Mouse (Mus musculus) MN1 (cell line): ENCODE measurements at regions not wholly inside any gene's neighbourhood (a gene's known extent, or its start where the extent isn't known, plus 50 kb on each side); places are given as distances from the start of the nearest gene placed in this dataset.
A peak's percentile ranks its signal among the peaks of the same experiment; 100 is the strongest.
"Not testable (repeated sequence)": the region's sequence is repeated elsewhere in the genome, so short reads cannot be mapped to it uniquely, and the experiment has no call there.

ENCODE experiments used
- DNase-seq: peaks from one replicate; pipeline ENCODE4 v3.0.0-alpha.2; 2016; ENCODE audit warnings: low spot score

DNA sequence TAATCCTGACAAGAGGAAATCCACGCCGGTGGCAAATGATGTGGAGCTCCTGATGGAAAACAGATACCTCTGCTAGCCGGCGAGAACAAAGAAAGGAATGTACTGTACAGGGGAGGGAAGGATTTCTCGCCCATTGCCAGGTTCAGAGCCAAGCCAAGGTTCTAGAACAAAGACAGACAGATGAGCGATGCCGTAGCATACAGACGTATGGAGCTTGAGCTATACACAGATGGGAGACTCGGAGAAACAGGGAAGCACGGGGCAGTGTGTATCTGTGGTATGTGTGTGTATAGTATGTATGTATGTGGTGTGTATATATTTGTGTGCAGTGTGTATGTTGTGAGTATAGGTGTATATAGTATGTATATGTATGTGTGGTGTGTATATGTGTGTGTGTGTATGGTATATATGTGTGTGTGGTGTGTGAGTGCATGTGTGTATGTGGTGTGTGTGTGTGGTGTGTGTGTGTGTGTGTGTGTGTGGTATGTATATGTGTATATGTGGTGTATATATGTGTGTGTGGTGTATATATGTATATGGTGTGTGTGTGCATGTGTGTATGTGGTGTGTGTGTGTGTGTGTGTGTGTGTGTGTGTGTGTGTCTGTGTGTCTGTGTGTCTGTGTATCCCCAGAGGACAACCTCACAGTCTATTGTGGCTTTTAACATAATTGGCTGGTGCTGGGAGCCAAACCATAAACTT is 140.6 kb downstream of the Cand1 start:
- DNase-seq = no peak

DNA sequence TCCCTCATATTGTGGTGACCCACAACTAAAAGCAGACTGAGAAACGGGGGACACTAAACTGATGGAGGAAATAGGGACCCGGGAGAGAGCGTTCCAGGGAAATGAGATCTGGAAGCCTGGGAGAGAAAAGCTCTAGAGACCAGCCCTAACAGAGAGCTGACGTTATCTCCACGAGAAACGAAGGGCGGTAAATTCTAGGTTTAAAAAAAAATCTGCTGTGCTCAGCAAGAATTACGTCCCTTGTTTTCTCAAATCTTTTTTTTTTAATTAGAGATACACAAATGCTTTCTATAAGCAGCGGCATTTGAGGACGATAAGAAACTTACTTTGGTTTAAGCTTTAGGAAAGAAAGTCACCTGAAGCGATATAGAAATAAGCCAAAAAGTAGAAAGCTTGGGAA is 145.7 kb downstream of the Cand1 start:
- no peak for DNase-seq

DNA sequence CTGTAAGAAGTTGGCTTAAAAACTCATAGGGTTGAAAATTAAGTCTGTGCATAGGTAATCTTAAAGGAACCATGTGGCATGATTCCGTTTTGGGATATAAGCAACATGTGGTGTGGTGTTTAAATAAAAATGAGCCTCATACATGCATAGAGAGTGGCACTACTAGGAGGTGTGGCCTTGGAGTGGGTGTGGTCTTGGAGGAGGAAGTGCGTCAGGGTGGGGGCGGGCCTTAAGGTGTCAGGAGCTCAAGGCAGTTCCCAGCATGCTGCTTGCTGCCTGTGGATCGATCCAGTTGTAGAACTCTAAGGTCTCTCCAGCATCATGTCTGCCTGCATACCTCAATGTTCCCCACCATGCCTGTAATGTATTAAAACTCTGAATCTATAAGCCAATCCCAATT is 152.0 kb downstream of the Cand1 start:
- no peak for DNase-seq

DNA sequence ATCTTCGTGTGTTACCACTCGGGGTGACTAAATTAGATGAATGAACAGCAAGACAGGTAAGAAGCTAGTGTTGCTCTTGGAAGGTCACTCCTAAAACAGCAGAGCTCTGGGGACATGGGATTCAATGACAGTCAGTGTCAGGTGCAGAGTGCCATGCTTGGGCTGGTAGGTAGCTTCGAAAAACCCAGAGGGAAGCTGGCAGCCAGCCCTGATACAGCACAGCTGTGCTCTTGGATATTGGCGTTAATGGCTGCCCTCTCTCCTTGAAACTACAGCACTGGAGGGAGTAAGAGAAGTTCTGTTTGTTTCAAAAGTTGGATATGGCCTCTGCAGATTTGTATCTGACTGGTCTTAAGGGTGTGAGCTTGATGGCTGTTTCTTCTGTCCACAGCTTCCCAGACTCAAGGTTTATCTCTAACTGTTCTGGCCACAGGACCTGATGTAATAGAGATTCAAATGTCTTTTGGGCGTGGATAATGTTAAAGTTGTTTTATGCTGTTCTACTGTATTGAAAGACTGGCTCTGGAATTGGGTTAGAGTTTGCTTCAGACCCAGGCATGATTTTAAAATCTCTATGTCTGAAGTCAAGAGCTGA is 152.7 kb downstream of the Cand1 start:
- no peak for DNase-seq

DNA sequence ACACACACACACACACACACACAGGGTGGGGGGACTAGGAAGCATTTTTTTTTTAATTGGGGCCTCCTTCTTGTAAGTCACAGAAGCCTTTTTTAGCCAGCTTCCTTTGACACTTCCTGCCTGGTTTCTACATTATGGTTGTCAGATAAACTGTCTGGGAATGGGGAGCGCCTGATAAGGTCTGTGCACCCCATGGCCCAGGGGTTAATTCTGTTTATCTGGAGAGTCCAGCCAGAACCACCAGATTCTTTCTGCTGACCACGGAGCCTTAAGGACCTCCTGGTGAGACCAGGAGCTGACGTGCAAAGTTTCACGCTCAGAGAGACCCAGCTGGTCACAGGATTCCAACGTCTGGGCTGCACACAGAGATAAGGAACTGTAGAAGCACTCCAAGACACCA is 153.4 kb downstream of the Cand1 start:
- DNase-seq = no peak

DNA sequence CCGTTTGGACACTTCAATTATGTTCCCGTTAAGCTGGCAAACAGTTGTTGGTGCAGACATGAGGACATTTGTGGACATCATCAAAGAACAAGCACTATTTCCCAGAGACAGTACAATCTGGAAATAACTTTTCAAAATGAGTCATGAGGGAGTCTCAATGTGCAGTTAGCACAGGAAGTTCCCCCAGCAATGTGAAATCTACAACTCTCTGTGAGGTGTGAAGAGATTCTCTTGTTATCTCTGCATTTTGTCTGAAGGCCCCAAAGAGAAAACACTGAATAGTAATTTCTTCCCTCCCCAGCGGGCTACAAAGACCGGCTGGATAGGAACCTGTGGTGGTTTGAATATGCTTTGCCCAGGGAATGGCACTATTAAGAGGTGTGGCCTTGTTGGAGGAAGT is 156.4 kb downstream of the Cand1 start:
- no peak for DNase-seq

DNA sequence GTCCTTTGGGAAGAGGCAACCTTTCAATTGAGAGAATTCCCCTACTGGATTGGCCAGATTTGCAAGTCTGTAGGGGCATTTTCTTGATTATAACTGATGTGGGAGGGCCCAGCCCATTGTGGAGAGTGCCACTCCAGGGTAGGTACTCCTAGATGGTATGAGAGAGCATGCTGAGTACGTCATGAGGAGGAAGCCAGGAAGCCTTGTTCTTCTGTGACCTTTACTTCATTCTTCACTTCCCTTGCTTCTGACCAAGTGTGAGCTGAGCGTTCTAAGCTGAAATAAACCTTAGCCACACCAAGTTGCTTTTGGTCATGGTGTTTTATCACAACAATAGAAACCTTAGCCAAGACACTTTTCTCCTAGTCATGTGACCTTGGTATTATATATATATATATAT is 157.0 kb downstream of the Cand1 start:
- DNase-seq = no peak

DNA sequence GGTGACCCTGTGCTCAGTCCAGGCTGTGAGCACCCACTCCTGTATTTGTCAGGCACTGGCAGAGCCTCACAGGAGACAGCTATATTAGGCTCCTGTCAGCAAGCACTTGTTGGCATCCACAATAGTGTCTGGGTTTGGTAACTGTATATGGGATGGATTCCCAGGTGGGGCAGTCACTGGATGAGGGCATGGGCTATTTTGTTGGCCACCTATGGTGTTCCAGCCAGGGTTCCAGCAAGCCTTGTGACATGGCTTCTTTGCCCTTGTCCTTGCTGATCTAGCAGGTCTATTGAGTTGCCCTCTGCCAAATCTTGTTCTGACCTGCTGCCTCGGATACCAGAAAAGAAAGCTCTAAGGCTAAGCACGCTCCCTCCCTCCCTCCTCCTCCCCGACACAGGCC is 158.1 kb downstream of the Cand1 start:
- not testable (repeated sequence) for DNase-seq

DNA sequence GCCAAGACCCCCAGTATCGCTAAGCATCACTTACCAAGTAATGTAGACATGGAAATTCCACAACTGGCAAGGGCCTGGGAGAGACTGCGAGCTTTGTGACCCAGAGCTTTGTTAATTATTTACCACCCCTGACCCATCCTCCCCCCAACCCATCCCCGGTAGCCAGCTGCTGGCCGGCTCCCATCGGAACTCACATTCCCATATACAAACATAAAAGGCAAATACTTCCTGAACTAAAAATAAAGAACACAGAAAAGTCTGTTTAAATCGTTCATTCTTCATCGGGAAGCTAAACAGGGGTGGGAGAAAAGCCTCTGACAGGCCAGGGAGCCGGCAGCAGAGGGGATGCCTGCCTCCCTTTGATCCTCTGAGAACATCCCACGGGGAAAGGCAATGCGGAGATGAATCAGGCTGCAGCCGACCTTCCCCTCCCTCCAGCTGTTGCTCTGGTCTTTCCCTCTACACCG is 163.7 kb downstream of the Cand1 start:
- DNase-seq = no peak

- no peak for DNase-seq
Observed at GRCm38 (mm10) chr10:119074887-119075286, 165.0 kb downstream of the Cand1 start.

GRCm38 (mm10) chr10:119073991-119074390 is 165.9 kb downstream of the Cand1 start:
- no peak for DNase-seq

GRCm38 (mm10) chr10:119069410-119069809 is 170.4 kb downstream of the Cand1 start:
- no peak for DNase-seq

DNA sequence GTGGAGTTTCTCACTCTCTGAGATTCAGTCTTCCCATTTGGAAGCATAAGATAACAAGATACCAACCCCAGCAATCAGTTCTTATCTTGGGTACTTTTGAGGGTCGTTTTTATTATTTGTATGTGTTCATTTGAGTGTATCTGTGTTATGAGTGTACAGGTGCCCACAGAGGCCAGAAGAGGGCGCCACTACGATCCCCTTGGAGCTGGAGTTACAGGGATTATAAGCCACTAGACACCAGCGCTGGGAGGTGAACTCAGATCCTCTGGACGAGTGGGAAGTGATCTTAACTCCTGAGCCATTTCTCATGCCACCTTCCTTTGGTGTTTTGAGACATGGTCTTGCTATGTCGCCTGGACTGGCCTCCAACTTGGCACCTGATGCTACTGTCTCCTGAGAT is 172.0 kb downstream of the Cand1 start:
- no peak for DNase-seq

DNA sequence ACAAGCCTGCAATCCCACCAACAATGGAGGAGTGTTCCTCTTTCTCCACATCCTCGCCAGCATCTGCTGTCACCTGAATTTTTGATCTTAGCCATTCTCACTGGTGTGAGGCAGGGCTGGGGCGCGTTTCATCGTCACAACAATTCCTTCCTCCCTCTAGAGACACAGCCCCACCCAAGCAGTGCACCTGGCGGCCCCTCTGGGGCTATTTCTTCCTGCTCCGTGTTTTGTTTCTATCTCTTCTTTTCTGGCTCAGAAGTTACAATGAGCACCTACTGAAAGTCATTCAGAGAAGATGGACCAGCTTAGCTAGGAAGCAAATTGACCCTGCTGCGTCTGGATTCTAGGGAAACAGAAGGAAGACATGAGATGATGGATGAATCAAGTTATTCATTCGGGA is 172.5 kb downstream of the Cand1 start:
- no peak for DNase-seq

GRCm38 (mm10) chr10:119065974-119066373 is 173.9 kb downstream of the Cand1 start:
- DNase-seq = peak; percentile 67

- DNase-seq = peak; percentile 62
Observed at GRCm38 (mm10) chr10:119065133-119065817, 174.6 kb downstream of the Cand1 start.

DNA sequence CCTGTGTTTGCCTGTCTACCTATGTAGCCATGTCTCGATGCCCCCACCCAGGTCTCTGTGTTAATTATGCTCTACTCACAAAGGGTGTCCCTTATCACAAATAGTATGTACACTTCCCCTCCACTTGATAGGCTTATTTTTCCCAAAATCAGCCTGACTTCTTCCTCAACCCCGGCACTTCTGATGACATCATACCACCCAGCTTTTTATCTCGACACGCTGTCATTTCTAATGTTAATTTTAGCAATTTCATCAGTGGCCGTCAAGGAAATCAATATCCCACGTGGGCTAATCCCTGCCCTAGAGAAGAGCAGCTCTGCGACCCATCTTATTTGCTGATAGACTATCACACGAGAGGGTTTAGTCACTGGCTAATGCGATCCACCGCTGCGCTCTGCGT is 175.6 kb downstream of the Cand1 start:
- DNase-seq = no peak

GRCm38 (mm10) chr10:119063209-119063699 is 176.6 kb downstream of the Cand1 start:
- no peak for DNase-seq

DNA sequence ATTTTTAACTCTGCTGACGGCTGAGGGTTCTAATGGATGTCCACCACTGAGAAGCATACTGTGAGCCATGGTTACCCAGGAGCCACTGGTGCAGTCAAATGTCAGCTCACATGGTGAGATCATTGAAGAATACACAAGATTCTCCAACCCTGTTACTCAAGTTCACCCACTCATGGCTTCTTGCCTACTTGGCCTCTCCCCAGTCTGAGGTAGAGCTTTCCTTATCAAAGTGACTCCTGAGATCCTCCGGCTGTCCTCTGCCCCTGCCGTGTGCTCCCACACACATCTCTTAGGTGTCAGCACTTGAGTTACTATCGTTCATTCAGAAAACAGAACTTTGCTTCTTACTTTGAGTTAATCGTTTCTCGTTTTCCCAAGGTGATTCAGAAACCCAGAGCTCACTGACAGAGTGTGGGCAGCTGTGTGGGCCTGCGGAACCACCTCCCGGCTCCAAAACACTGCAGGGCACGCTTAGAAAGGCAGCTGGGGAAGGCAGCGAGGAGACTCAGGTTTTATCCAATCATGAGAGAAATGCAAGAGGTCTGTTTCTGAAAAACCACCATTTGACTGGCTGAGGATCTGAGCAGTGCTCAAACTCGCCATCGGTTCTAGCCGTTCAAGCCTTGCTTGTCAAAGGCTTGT is 177.8 kb downstream of the Cand1 start:
- DNase-seq = no peak

DNA sequence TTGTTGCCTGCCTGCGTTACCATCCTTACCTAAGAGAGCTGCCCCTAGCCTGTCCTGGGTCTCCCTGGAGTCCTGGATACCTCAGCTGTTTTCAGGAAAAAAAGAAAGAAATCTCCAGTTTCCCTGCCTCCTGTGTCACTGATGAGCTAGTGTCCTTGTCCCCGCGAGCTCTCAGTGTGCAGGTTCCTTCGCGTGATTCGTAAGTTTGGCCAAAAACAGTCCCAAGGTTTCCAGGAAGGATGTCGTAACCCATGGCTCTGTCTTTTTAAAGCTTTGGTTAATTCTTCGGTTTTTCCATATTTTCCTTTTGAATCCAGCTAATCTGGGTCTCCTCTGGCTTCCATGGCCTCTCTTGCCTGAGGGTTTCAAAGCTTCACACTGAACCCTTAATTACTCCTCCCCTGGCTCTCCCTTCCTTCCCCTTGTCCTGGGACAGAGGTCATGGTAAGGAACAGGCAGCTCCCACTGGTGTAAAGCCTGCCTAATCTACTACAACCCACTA is 178.5 kb downstream of the Cand1 start:
- DNase-seq = no peak

GRCm38 (mm10) chr10:119058493-119059020 is 181.3 kb downstream of the Cand1 start:
- DNase-seq = no peak

DNA sequence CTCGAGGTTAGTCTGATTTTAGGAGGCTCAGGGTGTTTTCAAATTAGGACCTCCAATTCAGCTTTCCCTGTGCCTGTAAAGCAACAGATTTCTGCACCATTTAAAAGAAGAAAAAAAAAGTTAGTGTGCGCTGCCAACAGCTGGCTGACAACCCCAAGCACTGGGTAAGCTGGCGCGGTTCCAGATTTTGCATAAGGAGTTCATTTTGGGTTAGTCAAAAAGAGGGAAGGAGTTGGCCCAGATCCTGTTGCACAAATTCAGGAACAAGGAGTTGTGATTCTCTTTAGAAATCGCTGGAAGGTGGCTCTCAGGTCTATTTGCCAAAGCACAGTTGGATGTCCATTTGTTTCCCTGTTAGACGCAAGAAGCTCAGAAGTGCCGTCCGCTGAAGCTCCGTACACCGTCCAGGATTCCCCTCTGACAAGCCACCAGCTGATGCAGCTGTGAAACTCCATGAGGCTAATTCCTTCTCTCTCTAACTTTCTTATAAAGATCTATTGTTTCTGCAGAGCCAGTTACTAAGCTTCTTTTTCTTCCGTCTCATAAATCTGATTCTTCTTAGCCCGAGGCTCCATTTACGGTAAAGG is 184.6 kb downstream of the Cand1 start:
- DNase-seq = peak; percentile 29
